Mouse (Mus musculus) lung, postnatal 0 days (tissue): ENCODE data around the gene Slmap. TPM values are rescaled to one million over a fixed set of nuclear protein-coding genes. Genes with fewer than 3 reads are reported as not detected.
"Not testable (repeated sequence)": the region's sequence is repeated elsewhere in the genome, so short reads cannot be mapped to it uniquely, and the experiment has no call there.

Source experiments
- ATAC-seq: fragments of 200-750 bp; cut with Nextera tagmentation; 2 replicates; pipeline ENCODE4 v1.8.0; 2017; ENCODE audit warnings: moderate library complexity
- DNase-seq: peaks from one replicate; pipeline ENCODE4 v3.0.0-alpha.2; 2016; ENCODE audit warnings: low spot score
- H3K27ac ChIP-seq: fragments of 300-500 bp; sonication (generic); 2 replicates; pipeline ENCODE4 v1.5.1; 2014; ENCODE audit warnings: antibody characterized with exemption, mild to moderate bottlenecking, low read length, mixed read lengths
- H3K27me3 ChIP-seq: fragments of 300-500 bp; sonication (generic); replicated peaks from 2 replicates; pipeline ENCODE4 v1.6.1; 2014; ENCODE audit warnings: low read length, mixed read lengths; ENCODE audit not compliant: insufficient read depth
- H3K36me3 ChIP-seq: fragments of 300-500 bp; sonication (generic); 2 replicates; pipeline ENCODE4 v1.6.1; 2014; ENCODE audit warnings: low read length, mixed read lengths; ENCODE audit not compliant: insufficient read depth
- H3K4me1 ChIP-seq: fragments of 300-500 bp; sonication (generic); 2 replicates; pipeline ENCODE4 v1.6.1; 2014; ENCODE audit warnings: antibody characterized with exemption, low read depth, low read length, mixed read lengths; ENCODE audit not compliant: insufficient read depth
- H3K4me2 ChIP-seq: fragments of 300-500 bp; sonication (generic); replicated peaks from 2 replicates; pipeline ENCODE4 v1.6.1; 2014; ENCODE audit warnings: low read depth, mild to moderate bottlenecking, low read length, moderate library complexity, mixed read lengths
- H3K4me3 ChIP-seq: fragments of 300-500 bp; sonication (generic); 2 replicates; pipeline ENCODE4 v1.5.1; 2014; ENCODE audit warnings: low read depth, low read length
- H3K9ac ChIP-seq: fragments of 300-500 bp; sonication (generic); replicated peaks from 2 replicates; pipeline ENCODE4 v1.6.1; 2014; ENCODE audit warnings: low read depth, mild to moderate bottlenecking
- H3K9me3 ChIP-seq: fragments of 300-500 bp; sonication (generic); 2 replicates; pipeline ENCODE4 v1.6.1; 2016; ENCODE audit warnings: low read length, mixed read lengths
- CTCF ChIP-seq: IDR thresholded peaks from 2 replicates; pipeline ENCODE4 v1.5.1; 2016; ENCODE audit warnings: antibody characterized with exemption, mild to moderate bottlenecking
- EP300 ChIP-seq: IDR thresholded peaks from 2 replicates; pipeline ENCODE4 v1.6.1; 2016; ENCODE audit warnings: antibody characterized with exemption, mild to moderate bottlenecking, control low read depth
- WGBS: fragments of 180-500 bp; shearing (Covaris S2); extraction: QIAGEN DNeasy Blood & Tissue Kit; methylation state at CpG from one replicate; pipeline ENCODE4 v1.1.7; 2014; 5-methylcytosine and 5-hydroxymethylcytosine counted together
- polyA plus RNA-seq: library from polyadenylated mRNA; unstranded; fragments of >200 nt; fragmentation: Nextera tagmentation; extraction: Ambion mirVana; gene quantifications from 2 replicates; pipeline ENCODE4 v1.2.1, GENCODE M21; 2015

The Slmap gene
- polyA plus RNA-seq, 1 experiment from 2014 or later, result 19.6 TPM

DNA sequence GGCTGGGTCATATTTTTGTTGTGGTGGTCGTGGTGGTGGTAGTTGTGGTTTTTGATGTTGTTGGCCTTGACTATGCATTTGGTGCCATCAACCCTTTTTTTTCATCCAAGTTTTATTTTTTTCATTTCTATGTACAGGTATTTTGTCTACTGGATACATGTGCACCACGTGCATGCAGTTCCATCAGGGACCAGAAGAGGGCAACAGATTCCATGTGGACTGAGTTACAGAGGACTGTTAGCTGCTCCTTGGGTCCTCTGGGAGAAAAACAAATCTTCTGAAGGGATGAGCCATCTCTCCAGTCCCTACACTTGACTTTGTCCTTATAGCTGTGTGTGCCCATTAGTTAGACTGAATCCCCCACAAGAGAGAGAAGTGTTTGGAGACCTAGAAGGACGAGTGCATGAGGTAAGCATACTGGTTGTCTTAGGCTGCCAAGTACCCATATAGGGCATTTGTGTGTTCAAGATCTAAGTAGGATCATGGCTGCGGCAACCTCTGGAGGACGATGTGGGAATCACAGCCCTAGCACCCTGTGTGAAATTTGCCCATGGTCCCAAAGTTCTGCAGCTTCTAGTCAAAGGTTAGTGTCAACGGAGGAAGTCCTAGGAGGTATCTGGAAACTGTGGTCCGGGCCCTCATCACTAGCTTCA is 136.1 kb downstream of the Slmap start:
- 89% methylated on average over 7 of the region's 7 CpGs for WGBS
- no peak for DNase-seq
- H3K27ac ChIP-seq, result no peak overlapping the region
- H3K9ac ChIP-seq, result no peak overlapping the region
- H3K4me2 ChIP-seq, result no peak overlapping the region
- no peak for ATAC-seq
- 0 out of 2 replicates have a peak, but pooled peaks have one; percentile 15 for TF ChIP-seq CTCF
- no peak for TF ChIP-seq EP300
- H3K9me3 ChIP-seq, result no peaks in the 10 kb centered on the region
- H3K4me3 ChIP-seq, result no peak overlapping the region
- no peaks in the 10 kb centered on the region for H3K4me1 ChIP-seq
- no peaks in the 10 kb centered on the region for H3K27me3 ChIP-seq
- H3K36me3 ChIP-seq, result no peaks in the 10 kb centered on the region

DNA sequence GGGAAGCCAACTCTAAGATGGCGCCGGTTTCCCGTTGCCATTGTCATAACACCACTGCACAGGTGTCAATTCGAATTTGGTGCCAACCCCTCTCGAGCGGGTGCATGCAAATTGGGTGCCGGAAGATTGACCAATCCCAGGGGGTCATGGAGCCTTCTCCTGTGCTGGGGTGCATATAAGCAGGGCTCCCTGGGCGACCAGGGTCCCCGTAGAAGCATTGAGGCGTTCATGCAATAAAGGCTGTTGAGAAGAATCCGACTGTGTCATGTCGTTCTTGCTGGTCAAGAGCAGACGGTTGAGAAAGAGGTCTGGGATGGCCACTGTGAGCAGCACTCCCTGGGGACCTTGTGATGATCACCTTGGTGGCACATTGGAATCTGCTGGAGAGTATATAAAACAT is 142.9 kb downstream of the Slmap start:
- no peak overlapping the region for H3K4me3 ChIP-seq
- ATAC-seq (no peak), DNase-seq (no peak)
- H3K27me3 ChIP-seq, result no peaks in the 10 kb centered on the region
- H3K36me3 ChIP-seq, result no peaks in the 10 kb centered on the region
- no peak overlapping the region for H3K9ac ChIP-seq
- WGBS, result 87% methylated on average over 13 of the region's 13 CpGs
- no peak overlapping the region for H3K27ac ChIP-seq
- no peaks in the 10 kb centered on the region for H3K9me3 ChIP-seq
- TF ChIP-seq CTCF (no peak), EP300 (no peak)
- no peaks in the 10 kb centered on the region for H3K4me1 ChIP-seq
- H3K4me2 ChIP-seq, result no peak overlapping the region

DNA sequence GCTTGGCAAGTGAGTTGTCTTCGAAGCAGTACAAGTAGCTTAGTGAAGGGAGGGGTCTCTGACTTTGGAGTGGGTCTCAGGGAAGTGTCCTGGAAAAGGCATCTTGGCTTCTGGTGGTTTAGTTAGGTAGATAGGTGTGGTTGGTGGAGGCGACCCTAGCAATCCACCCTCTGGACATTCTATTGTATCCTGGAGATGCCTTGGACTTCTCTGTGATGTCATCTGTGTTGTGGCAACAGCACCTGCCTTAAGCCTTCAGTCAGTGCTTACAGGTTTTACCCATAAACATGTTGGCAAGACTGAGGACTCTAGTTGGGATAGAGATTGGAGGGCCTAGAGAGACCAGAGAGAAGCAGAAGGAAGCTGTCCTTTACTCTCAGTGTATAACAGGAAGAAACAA is 145.8 kb downstream of the Slmap start:
- H3K27me3 ChIP-seq, H3K4me2 ChIP-seq, H3K36me3 ChIP-seq, ATAC-seq, H3K4me3 ChIP-seq, H3K9ac ChIP-seq, DNase-seq, H3K4me1 ChIP-seq, H3K27ac ChIP-seq, H3K9me3 ChIP-seq: not testable (repeated sequence)
- WGBS, result 92% methylated on average over 2 of the region's 2 CpGs

DNA sequence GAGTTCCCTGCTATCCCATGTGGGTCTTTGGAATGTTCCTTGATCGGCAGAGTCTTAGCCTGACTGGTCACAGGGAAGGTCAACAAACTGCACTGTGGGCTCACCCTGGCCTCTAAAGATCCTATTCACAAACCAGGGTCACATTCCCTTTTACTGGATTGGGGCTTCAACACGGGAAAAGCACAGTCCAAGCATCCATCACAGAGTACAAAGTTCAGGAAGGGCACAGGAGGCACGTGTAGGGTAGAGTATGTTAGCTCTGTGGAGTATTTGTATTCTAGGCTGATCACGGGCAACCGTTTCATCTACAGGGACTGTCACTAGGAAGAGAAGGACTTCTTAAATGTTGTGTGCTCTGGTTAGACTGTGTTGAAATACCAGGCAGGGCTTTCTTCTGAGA is 147.7 kb downstream of the Slmap start:
- not testable (repeated sequence) for H3K4me3 ChIP-seq, ATAC-seq, H3K9ac ChIP-seq, H3K36me3 ChIP-seq, H3K27me3 ChIP-seq, H3K9me3 ChIP-seq, H3K27ac ChIP-seq, H3K4me2 ChIP-seq, DNase-seq, H3K4me1 ChIP-seq
- 16% methylated on average over 3 of the region's 5 CpGs for WGBS

DNA sequence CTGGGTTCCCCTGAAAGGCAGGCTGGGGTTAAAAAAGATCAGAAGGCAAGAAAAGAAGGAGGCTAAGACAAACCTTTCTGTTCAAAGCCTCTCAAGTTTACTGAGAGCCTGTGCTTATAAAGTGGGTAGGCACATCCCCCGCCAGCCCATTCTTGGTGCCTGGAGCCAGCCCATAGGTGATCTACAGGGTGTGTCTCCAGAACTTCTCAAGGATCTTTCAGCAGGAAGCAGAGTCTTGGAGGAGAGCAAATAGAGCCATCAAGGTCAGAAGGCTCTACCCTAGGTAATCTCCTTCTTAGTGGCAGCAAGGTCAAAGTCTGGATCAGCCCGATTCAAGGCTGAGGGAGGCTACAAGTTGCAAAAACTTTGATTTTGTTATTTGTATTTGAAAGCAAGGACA is 149.1 kb downstream of the Slmap start:
- H3K4me1 ChIP-seq, H3K4me2 ChIP-seq, H3K27me3 ChIP-seq, H3K9ac ChIP-seq, H3K36me3 ChIP-seq, H3K27ac ChIP-seq, DNase-seq, H3K4me3 ChIP-seq, ATAC-seq, H3K9me3 ChIP-seq: not testable (repeated sequence)
- 90% methylated on average over 2 of the region's 2 CpGs for WGBS

DNA sequence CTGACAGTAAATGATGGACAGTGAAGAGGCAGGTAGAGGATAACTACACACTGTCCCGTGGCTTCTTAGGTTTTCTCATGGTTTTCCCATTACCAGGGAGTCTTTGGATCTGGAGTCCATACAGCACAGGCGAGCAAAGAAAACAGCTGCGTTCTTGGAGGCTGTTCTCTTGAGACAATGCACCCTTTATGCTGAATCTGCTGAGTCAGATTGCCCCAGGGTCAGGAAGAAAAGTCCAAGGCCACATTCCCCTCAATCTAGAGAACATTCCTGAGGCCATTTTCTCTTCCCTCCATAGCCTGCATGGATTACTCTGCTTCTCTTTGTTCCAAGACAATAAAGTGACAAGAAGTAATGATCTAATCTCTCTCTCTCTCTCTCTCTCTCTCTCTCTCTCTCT is 155.7 kb downstream of the Slmap start:
- DNase-seq, result no peak
- no peak for ATAC-seq

DNA sequence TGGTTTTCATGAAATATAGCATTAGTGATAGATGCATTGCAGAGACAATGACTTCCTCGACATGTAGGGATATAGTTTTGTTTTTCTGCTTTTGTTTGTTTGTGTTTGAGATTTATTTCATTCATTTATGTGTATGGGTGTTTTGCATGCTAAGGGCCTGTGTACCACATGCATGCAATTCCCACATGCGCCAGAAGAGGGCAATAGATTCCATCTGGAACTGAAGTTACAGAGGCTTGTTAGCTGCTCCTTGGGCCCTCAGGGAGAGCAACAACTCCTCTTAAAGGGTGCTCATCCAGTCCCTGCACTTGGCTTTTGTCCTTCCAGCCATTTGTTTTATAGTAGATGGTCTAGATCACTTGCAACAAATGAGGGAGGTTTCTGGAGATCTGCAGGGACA is 158.1 kb downstream of the Slmap start:
- H3K4me3 ChIP-seq, result no peak overlapping the region
- WGBS, result 3% methylated on average over 2 of the region's 2 CpGs
- H3K9me3 ChIP-seq, result no peaks in the 10 kb centered on the region
- no peak for ATAC-seq
- peak; percentile 72 for DNase-seq
- no peaks in the 10 kb centered on the region for H3K4me1 ChIP-seq
- peak; percentile 90 for TF ChIP-seq CTCF
- no peak for TF ChIP-seq EP300
- no peak overlapping the region for H3K27ac ChIP-seq
- no peaks in the 10 kb centered on the region for H3K27me3 ChIP-seq
- H3K4me2 ChIP-seq, result no peak overlapping the region
- H3K9ac ChIP-seq, result no peak overlapping the region
- H3K36me3 ChIP-seq, result no peaks in the 10 kb centered on the region

More for the DNA sequence above, 155.7 kb downstream of the Slmap start:
- Histone ChIP-seq H3K4me3 (no peak overlapping the region), H3K36me3 (no peaks in the 10 kb centered on the region), H3K9ac (no peak overlapping the region), H3K27ac (no peak overlapping the region), H3K27me3 (no peaks in the 10 kb centered on the region), H3K9me3 (no peaks in the 10 kb centered on the region), H3K4me2 (no peak overlapping the region), H3K4me1 (no peaks in the 10 kb centered on the region)
- TF ChIP-seq CTCF, result no peak
- no peak for TF ChIP-seq EP300
- WGBS, result 55% methylated on average over 3 of the region's 3 CpGs

Other genes with a start within 250 kb of the Slmap start
- gene Dennd6a, start 38.9 kb upstream of the Slmap start, polyA plus RNA-seq, result 30.7 and 30.8 TPM in 2 replicates
- gene Arf4, start 103.1 kb upstream of the Slmap start, polyA plus RNA-seq, result 347 and 352 TPM in 2 replicates
- 5.4 and 5.5 TPM in 2 replicates for gene Pde12, start 135.0 kb upstream of the Slmap start, polyA plus RNA-seq
- 1.6 and 2.1 TPM in 2 replicates for gene Dnah12, start 158.3 kb upstream of the Slmap start, polyA plus RNA-seq